8 mouse cellular contexts compared by ENCODE assay signal in the genomic region with DNA sequence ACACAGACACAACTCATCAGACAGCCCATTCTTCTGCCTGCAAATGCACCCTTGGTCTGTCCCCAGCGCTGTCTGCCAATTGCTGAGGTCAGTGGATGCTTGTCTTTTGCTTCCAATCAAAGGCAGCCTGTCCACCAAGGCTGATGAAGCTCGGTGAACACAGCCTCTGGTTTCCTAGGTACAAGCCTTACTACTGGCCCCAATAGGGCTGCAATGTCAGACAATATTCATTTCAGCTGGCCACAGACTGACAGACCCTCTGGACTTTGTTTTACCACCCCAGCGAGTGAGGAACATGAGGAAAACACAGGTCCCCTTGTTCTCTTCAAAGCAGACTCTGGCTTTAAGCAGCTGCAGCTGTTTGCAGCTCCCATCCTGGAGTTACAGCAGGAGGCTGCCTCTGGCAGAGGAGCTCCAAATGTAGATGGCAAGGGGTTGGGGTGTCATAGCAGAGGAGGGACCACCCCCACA. TPM values are rescaled to one million over a fixed set of nuclear protein-coding genes. Genes with fewer than 3 reads are reported as not detected.
DNase-seq lines count a peak whose midpoint lies in the region; ATAC-seq and TF ChIP-seq lines count a peak whose summit lies in the region.

No protein-coding gene starts in this region.

- TF ChIP-seq POLR2A in embryonic fibroblast, embryonic 13.5 days (IDR thresholded peaks at IDR 0.05; ENCODE audit: low read depth, low read length): no peak

- no peaks in the 10 kb centered on the region for H3K9me3 ChIP-seq in midbrain, embryonic 16.5 days (replicated peaks; ENCODE audit: control insufficient read depth, low read length, poor library complexity, severe bottlenecking)

- H3K4me2 ChIP-seq in midbrain, embryonic 16.5 days (ENCODE audit: low read length): peak overlapping the region; percentile 60

- ATAC-seq in midbrain, embryonic 16.5 days: no peak
- ATAC-seq in megakaryocyte-erythroid progenitor cell, adult 5-6 weeks (replicated peaks; ENCODE audit: low FRiP score, low TSS enrichment, poor library complexity, severe bottlenecking): no peak

- no peaks in the 10 kb centered on the region for H3K36me3 ChIP-seq in midbrain, embryonic 16.5 days (ENCODE audit: control insufficient read depth, insufficient read depth, low read length)

- no peaks in the 10 kb centered on the region for H3K27me3 ChIP-seq in midbrain, embryonic 16.5 days (ENCODE audit: control insufficient read depth, insufficient read depth, low read depth, low read length)

- 55% methylated on average over 3 of the region's 3 CpGs for WGBS in midbrain, embryonic 16.5 days

- H3K4me3 ChIP-seq in embryonic fibroblast, embryonic 13.5 days (ENCODE audit: insufficient read depth, low read length): no peak overlapping the region
- H3K4me3 ChIP-seq in midbrain, embryonic 16.5 days (ENCODE audit: low read depth, low read length): no peak overlapping the region

- peak overlapping the region; percentile 83 for H3K9ac ChIP-seq in midbrain, embryonic 16.5 days (ENCODE audit: low read depth, low read length)

- H3K27ac ChIP-seq in embryonic fibroblast, embryonic 13.5 days (ENCODE audit: insufficient read depth, low read length): peak overlapping the region; percentile 82
- peak overlapping the region; percentile 92 for H3K27ac ChIP-seq in midbrain, embryonic 16.5 days (ENCODE audit: low read length)

- peaks cover 23% of the 10 kb centered on the region for H3K4me1 ChIP-seq in embryonic fibroblast, embryonic 13.5 days (ENCODE audit: control insufficient read depth, insufficient read depth, low read length)
- H3K4me1 ChIP-seq in midbrain, embryonic 16.5 days (ENCODE audit: control insufficient read depth, insufficient read depth, low read length): peaks cover 27% of the 10 kb centered on the region

- DNase-seq in layer of hippocampus, adult 18-20 months (ENCODE audit: low spot score in 2 of 2): peak; percentile 40 to 70
- DNase-seq in layer of hippocampus, postnatal 25 days (ENCODE audit: extremely low spot score in 1 of 2, low spot score in 1 of 2): no peak
- DNase-seq in heart, postnatal 10 days: peak; percentile 61 to 63
- peak; percentile 43 to 57 for DNase-seq in left cerebral cortex, postnatal 14 days (ENCODE audit: low spot score in 2 of 2)
- no peak for DNase-seq in c-Kit-positive CD71-positive TER-119-positive erythroid progenitor cells, embryonic 14.5 days (ENCODE audit: low spot score)

- intact Hi-C loops in heart, postnatal 10 days (cut with DNase I): no loop called here
- intact Hi-C loops in left cerebral cortex, postnatal 14 days (cut with DNase I): no loop called here

- TF ChIP-seq CTCF in embryonic fibroblast, embryonic 13.5 days (IDR thresholded peaks at IDR 0.05; ENCODE audit: borderline replicate concordance, insufficient read depth, low read length): no peak

RNA-seq across cellular contexts. Expression of a gene that starts 1.3 kb away (rescaled TPM):
- 10 to 100 TPM; 88.3 to 90.3 TPM for total RNA-seq in layer of hippocampus, adult 18-20 months (2021)
- 10 to 100 TPM; 94.2 to 97.8 TPM for total RNA-seq in layer of hippocampus, postnatal 25 days (2021)
- polyA plus RNA-seq in embryonic fibroblast, embryonic 13.5 days (2011; ENCODE audit: insufficient read length, low read depth, missing spikeins): 33.4 and 44.5 TPM in 2 replicates
- total RNA-seq in heart, postnatal 10 days (2021): 10 to 100 TPM; 29.3 to 30.4 TPM
- 10 to 100 TPM; 86.6 to 97.6 TPM for total RNA-seq in left cerebral cortex, postnatal 14 days (2021)
- polyA plus RNA-seq in midbrain, embryonic 16.5 days (2015; fragmentation: Nextera tagmentation; extraction: Ambion mirVana): 27.6 and 32.3 TPM in 2 replicates
- 31.6 and 33.3 TPM in 2 replicates for total RNA-seq in megakaryocyte-erythroid progenitor cell, adult 5-6 weeks (2014; fragmentation: Nextera tagmentation)
- total RNA-seq in megakaryocyte-erythroid progenitor cell, adult 5-6 weeks (2017): 9.4 and 10.0 TPM in 2 replicates

RNA-seq across cellular contexts. Expression of a gene that starts 12.6 kb away (rescaled TPM):
- total RNA-seq in layer of hippocampus, adult 18-20 months (2021): 10 to 100 TPM; 48.3 to 55.2 TPM
- total RNA-seq in layer of hippocampus, postnatal 25 days (2021): 10 to 100 TPM; 46.6 to 61.8 TPM
- 25.3 and 37.2 TPM in 2 replicates for polyA plus RNA-seq in embryonic fibroblast, embryonic 13.5 days (2011; ENCODE audit: insufficient read length, low read depth, missing spikeins)
- total RNA-seq in heart, postnatal 10 days (2021): 10 to 100 TPM; 29.3 to 35.8 TPM
- total RNA-seq in left cerebral cortex, postnatal 14 days (2021): 10 to 100 TPM; 49.0 to 51.1 TPM
- polyA plus RNA-seq in midbrain, embryonic 16.5 days (2015; fragmentation: Nextera tagmentation; extraction: Ambion mirVana): 44.2 and 46.5 TPM in 2 replicates
- 79.6 and 114 TPM in 2 replicates for total RNA-seq in megakaryocyte-erythroid progenitor cell, adult 5-6 weeks (2014; fragmentation: Nextera tagmentation)
- 58.8 and 83.3 TPM in 2 replicates for total RNA-seq in megakaryocyte-erythroid progenitor cell, adult 5-6 weeks (2017)

RNA-seq across cellular contexts. Expression of a gene that starts 36.8 kb away (rescaled TPM):
- 10 to 100 TPM; 56.3 to 62.2 TPM for total RNA-seq in layer of hippocampus, adult 18-20 months (2021)
- 10 to 100 TPM; 55.3 to 56.5 TPM for total RNA-seq in layer of hippocampus, postnatal 25 days (2021)
- polyA plus RNA-seq in embryonic fibroblast, embryonic 13.5 days (2011; ENCODE audit: insufficient read length, low read depth, missing spikeins): 7.9 and 9.0 TPM in 2 replicates
- total RNA-seq in heart, postnatal 10 days (2021): 10 to 100 TPM; 22.9 to 24.5 TPM
- total RNA-seq in left cerebral cortex, postnatal 14 days (2021): 10 to 100 TPM; 54.4 to 55.9 TPM
- polyA plus RNA-seq in midbrain, embryonic 16.5 days (2015; fragmentation: Nextera tagmentation; extraction: Ambion mirVana): 55.5 and 58.8 TPM in 2 replicates
- 4.2 and 6.5 TPM in 2 replicates for total RNA-seq in megakaryocyte-erythroid progenitor cell, adult 5-6 weeks (2014; fragmentation: Nextera tagmentation)
- total RNA-seq in megakaryocyte-erythroid progenitor cell, adult 5-6 weeks (2017): 5.0 and 8.7 TPM in 2 replicates

Comparison
In these comparisons a context has a peak if more than half of its experiments do, and no peak if none do; other contexts are left out.
1. DNase-seq: peak in layer of hippocampus, adult 18-20 months (2 of 2), heart, postnatal 10 days (2 of 2) and left cerebral cortex, postnatal 14 days (2 of 2); none in layer of hippocampus, postnatal 25 days (0 of 2) and c-Kit-positive CD71-positive TER-119-positive erythroid progenitor cells, embryonic 14.5 days (single experiment).